Mouse (Mus musculus) fibroblast of lung, adult 2 months (primary cell): ENCODE measurements at regions not wholly inside any gene's neighbourhood (a gene's known extent, or its start where the extent isn't known, plus 50 kb on each side); places are given as distances from the start of the nearest gene placed in this dataset.

ENCODE experiments used
- DNase-seq: peaks from one replicate; pipeline ENCODE4 v3.0.0-alpha.2; 2011; ENCODE audit warnings: low read depth

- no peak for DNase-seq
Observed at GRCm38 (mm10) chr9:101807249-101807648, 54.4 kb upstream of the 9630041A04Rik start.

DNA sequence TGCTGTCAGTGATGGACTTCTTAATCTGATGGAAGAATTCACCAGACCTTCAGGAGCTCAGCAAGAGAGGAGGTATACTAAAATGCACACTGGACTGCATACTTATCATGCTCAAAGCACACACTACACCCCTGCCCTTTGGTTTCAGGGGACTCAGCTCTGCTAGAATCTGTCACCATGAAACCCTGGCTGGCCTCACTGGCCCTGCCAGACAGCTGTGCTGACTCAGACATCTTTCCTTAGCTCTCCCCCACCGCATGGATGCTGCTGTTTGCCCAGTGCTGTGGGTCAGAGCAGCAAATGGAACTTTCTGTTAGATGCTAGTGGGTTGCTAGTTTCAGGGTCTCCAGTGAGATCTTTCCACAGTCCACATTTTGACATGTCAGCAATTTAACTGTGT lies 64.9 kb upstream of the 9630041A04Rik start:
- no peak for DNase-seq

- DNase-seq, result no peak
Observed at GRCm38 (mm10) chr9:101796063-101796462, 65.6 kb upstream of the 9630041A04Rik start.

GRCm38 (mm10) chr9:101795436-101795835 lies 66.2 kb upstream of the 9630041A04Rik start:
- no peak for DNase-seq

GRCm38 (mm10) chr9:101790936-101791335 lies 70.7 kb upstream of the 9630041A04Rik start:
- no peak for DNase-seq

DNA sequence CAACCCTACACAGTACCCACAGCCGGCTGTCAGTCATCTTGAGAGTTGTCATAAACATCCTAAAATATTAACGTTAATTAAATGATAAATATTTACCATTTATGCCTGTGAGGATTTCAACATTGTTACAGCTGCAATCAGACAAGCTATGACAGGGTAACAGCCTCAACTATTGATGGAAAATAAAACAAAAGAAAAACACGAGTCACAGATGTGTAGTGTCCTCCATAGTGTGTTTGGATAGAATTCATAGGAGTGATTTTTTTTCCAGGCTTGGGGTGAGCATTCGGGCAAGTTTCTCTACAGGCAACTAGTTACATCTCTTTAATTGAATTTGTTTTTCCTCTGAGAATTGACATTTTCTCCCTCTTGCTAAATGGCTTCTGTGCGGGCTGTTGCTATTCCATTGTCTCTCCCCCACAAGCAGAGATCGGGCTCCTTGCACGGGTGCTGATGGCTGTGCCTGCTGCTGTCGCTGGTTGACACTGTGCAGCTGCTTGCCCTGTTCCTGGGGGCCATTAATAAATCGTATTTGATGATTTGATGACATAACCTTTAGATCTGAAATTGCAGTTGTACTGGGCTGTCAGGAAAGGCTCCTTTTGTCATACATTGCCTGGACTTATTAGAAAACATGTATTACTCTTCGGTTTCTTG lies 120.6 kb upstream of the 9630041A04Rik start:
- DNase-seq, result no peak

DNA sequence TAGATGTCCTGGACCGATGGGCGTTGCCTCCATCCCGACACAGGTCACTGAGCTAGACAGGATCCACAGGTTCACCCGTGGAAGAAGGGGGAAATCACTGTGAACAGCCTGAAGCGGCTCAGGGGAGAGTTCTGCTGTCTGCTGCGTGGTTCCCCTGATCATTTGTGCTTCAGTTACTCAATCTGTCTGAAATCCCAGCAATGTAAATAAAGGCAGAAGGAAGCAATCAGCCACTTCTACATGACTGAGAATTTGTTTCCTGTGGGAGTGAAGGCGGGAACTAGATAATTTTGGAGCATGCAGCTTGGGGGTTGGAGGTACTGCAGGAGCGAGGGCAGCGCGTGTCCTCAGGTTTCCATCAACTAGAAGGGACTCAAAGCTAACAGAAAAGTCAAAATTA lies 122.3 kb upstream of the 9630041A04Rik start:
- DNase-seq, result no peak

DNA sequence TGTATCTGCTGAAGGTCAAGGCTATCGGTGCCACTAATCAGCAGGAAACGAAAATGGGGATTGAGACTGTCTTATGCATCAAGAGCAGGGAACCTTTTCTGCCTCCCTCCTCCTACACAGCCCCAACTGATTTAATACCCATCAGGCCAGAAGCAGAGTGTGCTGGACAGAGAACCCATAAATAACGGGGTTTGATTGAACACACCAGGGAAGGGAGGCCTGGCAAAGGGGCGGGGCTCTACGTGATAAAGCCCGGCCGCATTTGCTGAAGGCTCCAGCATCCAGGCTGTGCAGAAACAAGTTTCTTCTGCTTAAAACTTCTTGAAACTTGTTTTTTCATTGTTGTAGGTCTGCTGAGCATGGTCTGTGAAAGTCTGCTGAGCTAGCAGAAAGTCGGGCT lies 127.4 kb upstream of the 9630041A04Rik start:
- no peak for DNase-seq

DNA sequence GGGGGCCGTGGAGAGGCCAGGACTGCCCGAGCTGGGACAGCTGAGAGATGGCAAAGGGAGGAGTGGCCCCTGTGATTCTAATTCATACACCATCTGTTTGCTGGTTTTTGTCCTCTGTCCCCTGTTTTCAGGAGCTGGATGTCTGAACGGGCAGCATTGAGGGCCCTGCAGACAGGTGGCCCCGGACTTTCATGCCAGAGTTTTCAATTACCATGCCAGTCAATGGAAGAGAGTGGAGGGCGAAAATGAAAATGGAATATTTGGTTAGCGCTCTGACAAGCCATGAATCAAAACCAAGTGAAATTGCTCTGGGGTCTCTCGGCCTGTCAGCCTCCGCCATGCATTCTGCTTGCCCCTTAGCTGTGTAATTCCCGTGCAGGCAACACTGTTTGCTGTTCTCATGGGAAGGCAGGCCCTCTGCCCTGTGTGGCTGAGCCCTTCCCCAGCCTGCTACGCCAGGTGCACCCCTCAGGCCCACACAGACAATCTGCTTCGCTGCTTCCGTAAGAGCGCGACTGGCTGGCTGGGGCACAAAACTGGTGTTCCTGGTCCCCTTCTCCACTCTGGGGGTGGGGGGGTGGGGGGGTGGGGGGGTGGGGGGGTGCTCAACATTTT lies 127.9 kb upstream of the 9630041A04Rik start:
- DNase-seq, result no peak

- no peak for DNase-seq
Observed at GRCm38 (mm10) chr9:101730136-101730535, 131.5 kb upstream of the 9630041A04Rik start.

DNA sequence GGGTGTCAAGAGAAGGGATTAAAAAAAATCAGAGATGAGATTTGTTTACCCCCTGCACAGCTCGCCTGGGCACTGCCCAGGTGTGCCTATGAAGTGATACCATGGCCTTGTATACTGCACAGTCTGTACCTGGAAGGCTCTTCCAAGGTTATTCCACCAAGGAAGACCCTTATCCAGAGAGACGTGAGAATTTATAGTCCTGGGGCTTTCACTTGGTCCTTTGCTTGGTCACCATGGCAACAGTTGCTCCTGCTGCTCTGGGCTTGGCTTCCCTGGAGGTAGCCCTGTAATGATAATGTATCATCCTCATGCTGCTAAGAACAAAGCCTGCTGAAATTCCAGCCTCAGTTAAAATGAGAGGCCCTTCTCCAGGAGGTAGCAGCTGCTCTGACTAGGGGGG lies 143.7 kb upstream of the 9630041A04Rik start:
- DNase-seq, result no peak

- no peak for DNase-seq
Observed at GRCm38 (mm10) chr9:101716326-101716725, 145.3 kb upstream of the 9630041A04Rik start.

- no peak for DNase-seq
Observed at GRCm38 (mm10) chr9:101714805-101715204, 146.8 kb upstream of the 9630041A04Rik start.

DNA sequence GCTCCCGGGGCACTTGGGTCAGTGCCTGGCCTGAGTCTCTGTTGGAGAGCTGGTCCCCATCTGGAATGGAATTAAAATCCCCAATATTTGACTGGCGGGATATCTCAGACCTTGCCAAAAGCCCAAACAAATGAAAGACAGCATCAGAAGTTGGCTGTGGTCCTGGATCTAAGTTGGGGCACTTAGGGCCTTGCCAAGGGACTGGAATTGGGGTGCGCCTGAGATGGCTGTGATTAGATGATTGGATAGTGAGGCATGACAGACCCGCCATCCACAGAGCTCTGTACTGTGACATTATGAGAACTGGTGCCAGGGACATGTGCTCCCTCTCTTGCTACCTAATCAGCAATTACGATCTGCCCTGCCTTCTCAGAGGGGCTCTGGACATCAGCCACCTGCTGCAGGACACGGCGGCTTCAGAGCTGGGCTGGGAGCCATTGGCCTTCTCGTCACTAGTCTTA lies 151.0 kb upstream of the 9630041A04Rik start:
- DNase-seq, result no peak

GRCm38 (mm10) chr9:101700368-101700767 lies 161.3 kb upstream of the 9630041A04Rik start:
- DNase-seq, result no peak

DNA sequence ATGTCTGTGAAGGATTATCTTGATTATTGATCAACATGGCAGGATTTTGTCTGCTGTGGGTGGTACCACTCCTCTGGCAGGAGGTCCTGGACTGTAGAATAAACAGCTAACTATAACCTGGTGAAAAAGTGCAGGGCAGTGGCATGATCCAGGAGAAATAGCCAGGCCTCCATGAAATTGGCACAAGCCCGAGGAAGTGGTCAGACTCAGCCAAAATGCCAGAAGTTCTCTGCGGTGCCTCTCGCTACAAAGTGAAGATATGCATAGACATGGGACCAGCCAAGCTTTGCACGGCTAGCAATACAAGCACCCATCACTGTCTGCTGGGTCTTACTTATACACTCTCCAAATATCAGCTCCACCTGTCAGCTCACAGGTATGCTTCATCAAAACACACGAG lies 167.6 kb upstream of the 9630041A04Rik start:
- no peak for DNase-seq

- no peak for DNase-seq
Observed at GRCm38 (mm10) chr9:101691336-101691735, 170.3 kb upstream of the 9630041A04Rik start.

- DNase-seq, result no peak
Observed at GRCm38 (mm10) chr9:101690916-101691315, 170.7 kb upstream of the 9630041A04Rik start.

DNA sequence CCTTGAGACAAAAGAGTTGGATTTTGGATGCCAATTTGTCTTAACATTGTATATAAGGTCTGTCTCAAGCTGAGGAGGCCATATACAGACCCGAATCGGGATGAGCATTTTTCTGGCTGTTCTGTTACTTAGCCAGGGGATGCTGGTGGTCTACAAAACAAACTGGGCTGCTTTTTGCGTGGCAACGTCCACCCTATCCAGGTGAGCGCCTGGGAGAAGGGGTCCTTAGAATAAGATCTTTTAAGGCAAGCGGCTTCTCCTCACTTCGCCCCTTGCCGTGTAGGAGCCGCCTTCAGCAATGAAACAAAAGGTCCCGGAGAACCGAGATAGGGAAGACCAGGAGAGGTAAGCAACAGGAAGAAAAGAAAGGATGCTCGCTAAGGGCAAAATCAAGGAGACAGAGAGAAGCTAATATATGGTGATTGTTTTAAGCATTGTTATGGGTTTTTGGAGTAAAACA lies 171.2 kb upstream of the 9630041A04Rik start:
- DNase-seq, result no peak

GRCm38 (mm10) chr9:101689532-101690401 lies 171.9 kb upstream of the 9630041A04Rik start:
- peak; percentile 5 for DNase-seq

DNA sequence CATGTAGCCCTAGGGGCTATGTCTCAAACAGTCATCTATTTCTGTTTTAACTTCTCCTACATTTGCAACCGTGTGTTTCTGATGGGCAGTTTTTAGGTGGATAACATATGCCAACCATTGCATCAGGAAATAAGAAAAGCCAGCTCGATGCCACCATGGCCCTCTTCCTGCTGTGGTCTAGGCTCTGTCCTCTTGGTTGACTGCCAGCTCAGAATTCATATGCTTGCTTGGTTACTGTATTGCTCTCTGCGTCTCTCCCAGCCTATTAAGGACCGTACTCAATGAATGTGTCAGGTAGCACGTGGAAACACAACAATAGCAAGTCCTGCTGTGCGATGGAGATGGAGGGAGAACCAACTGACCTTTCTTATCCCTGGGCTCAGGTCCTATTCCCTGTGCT lies 174.4 kb upstream of the 9630041A04Rik start:
- DNase-seq, result no peak

DNA sequence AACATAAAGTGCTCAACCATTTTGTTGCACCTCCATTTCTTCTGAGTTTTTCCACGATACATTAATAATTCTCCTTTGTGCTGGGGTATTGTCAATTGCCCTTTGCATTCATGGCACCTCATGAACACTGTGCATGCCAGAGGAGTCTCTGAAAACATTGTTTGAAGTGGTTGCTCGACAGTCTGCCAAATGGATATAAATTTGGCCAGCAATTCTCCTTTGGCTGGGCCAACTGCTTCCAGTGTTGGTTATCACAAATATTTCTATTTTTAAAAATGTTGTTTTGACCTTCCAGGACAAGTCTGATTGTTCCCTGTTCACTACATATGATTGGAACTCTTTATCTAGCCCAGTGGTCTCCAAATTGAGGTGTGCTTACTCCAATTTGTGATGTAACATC lies 184.1 kb upstream of the 9630041A04Rik start:
- no peak for DNase-seq

GRCm38 (mm10) chr9:101670111-101670510 lies 191.5 kb upstream of the 9630041A04Rik start:
- DNase-seq, result no peak
